Mouse (Mus musculus) midbrain, embryonic 13.5 days (tissue): ENCODE results near the gene Lgals2. TPM values are rescaled to one million over a fixed set of nuclear protein-coding genes. Genes with fewer than 3 reads are reported as not detected.

Source experiments
- ATAC-seq: fragments of 200-750 bp; cut with Nextera tagmentation; 2 replicates; pipeline ENCODE4 v1.8.0; 2017; ENCODE audit warnings: mild to moderate bottlenecking, moderate TSS enrichment, moderate library complexity
- H3K27ac ChIP-seq: fragments of 300-500 bp; sonication (generic); 2 replicates; pipeline ENCODE4 v1.5.1; 2015; ENCODE audit warnings: inconsistent platforms, mild to moderate bottlenecking, moderate library complexity
- H3K27me3 ChIP-seq: fragments of 300-500 bp; sonication (generic); 2 replicates; pipeline ENCODE4 v1.6.1; 2015; ENCODE audit warnings: mild to moderate bottlenecking, inconsistent platforms
- H3K36me3 ChIP-seq: fragments of 300-500 bp; sonication (generic); 2 replicates; pipeline ENCODE4 v1.6.1; 2015; ENCODE audit warnings: mild to moderate bottlenecking, inconsistent platforms
- H3K4me1 ChIP-seq: fragments of 300-500 bp; sonication (generic); replicated peaks from 2 replicates; pipeline ENCODE4 v1.6.1; 2015; ENCODE audit warnings: inconsistent platforms
- H3K4me2 ChIP-seq: fragments of 300-500 bp; sonication (generic); replicated peaks from 2 replicates; pipeline ENCODE4 v1.6.1; 2015; ENCODE audit warnings: moderate library complexity, mild to moderate bottlenecking, inconsistent platforms
- H3K4me3 ChIP-seq: fragments of 300-500 bp; sonication (generic); replicated peaks from 2 replicates; pipeline ENCODE4 v1.5.1; 2015; ENCODE audit warnings: mild to moderate bottlenecking, inconsistent platforms
- H3K9ac ChIP-seq: fragments of 300-500 bp; sonication (generic); replicated peaks from 2 replicates; pipeline ENCODE4 v1.6.1; 2015; ENCODE audit warnings: mild to moderate bottlenecking, inconsistent platforms
- H3K9me3 ChIP-seq: fragments of 300-500 bp; sonication (generic); 2 replicates; pipeline ENCODE4 v1.6.1; 2016; ENCODE audit warnings: mild to moderate bottlenecking, inconsistent platforms
- WGBS: fragments of 180-500 bp; shearing (Covaris S2); methylation state at CpG from one replicate; pipeline ENCODE4 v1.1.7; 2015; 5-methylcytosine and 5-hydroxymethylcytosine counted together
- polyA plus RNA-seq: library from polyadenylated mRNA; unstranded; fragments of >200 nt; fragmentation: Nextera tagmentation; extraction: Ambion mirVana; gene quantifications from 2 replicates; pipeline ENCODE4 v1.2.1, GENCODE M21; 2015

The Lgals2 gene
- polyA plus RNA-seq, 1 experiment from 2014 or later = not detected

DNA sequence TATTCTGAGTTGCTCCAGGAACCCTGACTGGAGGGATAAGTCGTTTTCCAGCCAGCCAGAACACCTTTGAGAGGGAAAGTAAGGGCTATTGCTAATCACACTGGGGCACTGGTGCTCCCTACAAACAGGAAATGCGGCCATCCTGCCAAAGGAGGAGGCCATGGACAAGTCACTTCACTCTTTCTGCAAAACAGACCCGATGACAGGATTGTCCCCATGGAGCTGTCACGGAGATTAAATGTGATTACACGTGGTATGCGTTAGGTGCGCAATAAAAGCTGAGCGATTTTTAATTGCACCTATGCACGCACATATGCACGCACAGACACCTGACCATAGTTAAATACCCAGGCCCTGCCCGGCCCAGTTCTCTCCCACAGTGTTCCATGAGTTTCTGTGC lies 14.6 kb downstream of the Lgals2 start:
- H3K36me3 ChIP-seq = no peaks in the 10 kb centered on the region
- H3K4me3 ChIP-seq = no peak overlapping the region
- WGBS = 52% methylated on average over 11 of the region's 11 CpGs
- no peak for ATAC-seq
- no peak overlapping the region for H3K4me2 ChIP-seq
- no peaks in the 10 kb centered on the region for H3K9me3 ChIP-seq
- H3K27me3 ChIP-seq = peaks cover 47% of the 10 kb centered on the region
- no peak overlapping the region for H3K27ac ChIP-seq
- peaks cover 59% of the 10 kb centered on the region for H3K4me1 ChIP-seq
- H3K9ac ChIP-seq = 0 out of 2 replicates have a peak overlapping the region, but pooled peaks have one; percentile 19

DNA sequence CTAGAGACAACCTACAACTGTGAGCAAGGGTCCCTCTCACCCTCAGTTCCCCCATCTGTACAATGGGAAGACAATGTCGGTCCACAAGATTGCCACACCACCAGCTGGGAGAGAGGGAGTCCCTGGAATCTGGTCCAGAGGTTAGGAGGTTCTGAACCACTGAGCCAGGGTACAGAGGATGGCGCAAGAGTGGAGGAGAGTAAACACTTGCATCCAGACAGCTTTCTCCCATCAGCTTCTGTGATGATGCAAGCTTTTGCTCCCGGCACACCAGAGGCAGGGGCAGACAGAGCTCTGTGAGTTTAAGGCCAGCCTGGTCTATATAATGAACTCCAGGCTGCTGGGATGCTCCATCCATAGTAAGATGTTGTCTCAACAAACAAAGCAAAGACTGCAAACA lies 15.1 kb downstream of the Lgals2 start:
- Histone ChIP-seq H3K27ac (no peak overlapping the region), H3K9me3 (no peaks in the 10 kb centered on the region), H3K9ac (0 out of 2 replicates have a peak overlapping the region, but pooled peaks have one; percentile 19), H3K4me1 (peaks cover 64% of the 10 kb centered on the region), H3K27me3 (peaks cover 47% of the 10 kb centered on the region), H3K4me3 (no peak overlapping the region), H3K4me2 (no peak overlapping the region), H3K36me3 (no peaks in the 10 kb centered on the region)
- ATAC-seq = no peak
- 51% methylated on average over 3 of the region's 3 CpGs for WGBS

DNA sequence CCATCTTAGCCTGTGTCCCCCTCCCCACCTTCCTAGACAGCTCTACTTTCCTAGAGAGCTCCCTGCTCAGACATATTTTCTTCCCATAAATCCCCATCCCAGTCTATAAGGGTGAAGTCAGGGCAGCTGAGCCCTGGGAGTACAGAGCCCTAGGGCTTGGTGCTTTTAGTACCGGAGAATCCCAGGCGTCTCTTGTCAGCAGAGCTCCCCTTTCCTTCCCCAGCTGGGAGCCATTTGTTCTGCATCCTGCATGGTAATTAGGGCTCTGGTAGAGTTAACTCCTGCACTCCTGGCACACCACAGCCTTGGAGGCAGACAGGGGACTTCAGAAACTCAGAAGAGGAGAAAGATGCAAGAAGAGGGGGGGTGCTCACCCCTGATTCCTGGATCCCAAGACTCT lies 15.6 kb downstream of the Lgals2 start:
- ATAC-seq = peak; percentile 49; the same call in 1 of the 2 replicates
- Histone ChIP-seq H3K4me3 (no peak overlapping the region), H3K4me2 (0 out of 2 replicates have a peak overlapping the region, but pooled peaks have one; percentile 11), H3K36me3 (no peaks in the 10 kb centered on the region), H3K9me3 (no peaks in the 10 kb centered on the region), H3K4me1 (peaks cover 67% of the 10 kb centered on the region), H3K27ac (peak overlapping the region; percentile 55), H3K9ac (no peak overlapping the region), H3K27me3 (peaks cover 45% of the 10 kb centered on the region)
- 0% methylated on average over 2 of the region's 2 CpGs for WGBS

DNA sequence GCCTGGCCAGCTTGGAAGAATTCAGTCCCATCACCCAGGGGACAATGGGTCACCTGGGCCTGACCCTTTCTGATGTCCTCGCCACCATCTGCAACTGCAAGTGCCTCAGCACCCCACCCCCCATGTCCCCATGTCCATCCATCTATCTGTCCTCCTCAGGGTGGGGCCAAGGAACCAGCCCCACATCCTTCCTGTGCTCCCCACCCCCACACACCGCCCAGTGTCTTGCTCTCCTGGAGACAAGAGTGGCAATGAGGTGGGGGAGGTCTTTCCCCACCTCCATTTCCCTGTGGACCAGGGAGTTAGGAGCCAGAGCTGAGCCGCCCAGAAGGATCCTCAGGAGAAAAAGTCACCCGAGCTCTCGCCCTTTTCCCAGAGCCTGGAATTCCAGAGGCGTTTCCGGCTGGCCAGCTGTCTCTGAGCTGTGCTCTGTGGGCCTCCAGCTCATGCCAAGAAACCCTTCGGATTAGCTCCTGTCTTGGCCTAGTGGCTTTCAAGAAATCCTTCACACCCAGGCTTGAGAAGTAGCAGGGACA lies 19.2 kb downstream of the Lgals2 start:
- Histone ChIP-seq H3K4me2 (no peak overlapping the region), H3K9ac (0 out of 2 replicates have a peak overlapping the region, but pooled peaks have one; percentile 36), H3K36me3 (no peaks in the 10 kb centered on the region), H3K9me3 (no peaks in the 10 kb centered on the region), H3K27ac (no peak overlapping the region), H3K4me3 (no peak overlapping the region), H3K27me3 (peaks cover 9% of the 10 kb centered on the region), H3K4me1 (peaks cover 53% of the 10 kb centered on the region)
- ATAC-seq = no peak
- 38% methylated on average over 8 of the region's 8 CpGs for WGBS

DNA sequence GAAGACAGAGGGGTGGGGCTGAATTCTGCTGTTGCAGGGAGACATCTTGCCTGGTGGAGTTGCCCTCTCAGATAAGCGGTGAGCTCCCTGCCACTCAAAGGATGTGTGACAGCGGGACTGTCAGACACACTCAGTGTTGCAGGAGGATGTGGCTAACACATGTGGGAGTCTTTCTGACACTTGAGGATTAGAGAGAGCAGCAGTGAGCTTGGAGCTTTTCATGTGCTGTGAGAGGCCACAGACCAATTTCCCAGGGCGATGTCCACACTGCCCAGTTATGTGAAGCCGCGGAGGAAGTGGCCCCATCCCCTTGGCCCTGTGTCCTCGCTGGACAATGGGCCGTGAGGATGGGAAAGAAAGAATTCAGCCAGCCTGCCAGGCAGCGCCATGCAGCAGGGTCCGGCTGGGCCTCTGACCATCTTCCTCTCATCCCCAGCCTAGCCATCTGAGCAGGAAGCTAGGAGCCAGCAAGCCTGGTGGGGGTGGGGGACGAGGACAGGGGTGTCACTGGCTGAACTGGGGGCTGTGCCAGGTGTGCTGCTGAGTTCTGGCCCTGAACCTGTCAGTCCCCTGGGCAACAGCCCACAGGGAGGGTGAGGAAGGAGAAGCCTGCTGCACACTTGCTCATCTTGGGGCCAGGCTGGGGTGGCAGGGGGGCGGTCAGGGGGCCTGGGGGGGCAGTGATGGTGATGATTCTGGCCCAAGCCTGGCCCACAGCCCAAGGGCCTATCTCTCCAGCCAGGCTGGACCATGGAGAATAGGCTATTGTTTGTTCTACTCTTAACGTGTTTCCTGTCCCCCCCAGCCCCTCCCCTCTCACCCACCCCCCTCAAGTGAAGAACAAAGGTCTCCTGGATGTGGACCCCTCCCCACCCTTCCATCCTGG lies 19.9 kb downstream of the Lgals2 start:
- H3K9ac ChIP-seq = peak overlapping the region; percentile 36; the same call in 1 of the 2 replicates
- no peaks in the 10 kb centered on the region for H3K36me3 ChIP-seq
- H3K4me1 ChIP-seq = peaks cover 46% of the 10 kb centered on the region
- H3K27me3 ChIP-seq = peaks cover 2% of the 10 kb centered on the region
- no peaks in the 10 kb centered on the region for H3K9me3 ChIP-seq
- no peak overlapping the region for H3K4me3 ChIP-seq
- ATAC-seq = no peak
- 9% methylated on average over 12 of the region's 12 CpGs for WGBS
- no peak overlapping the region for H3K4me2 ChIP-seq
- peak overlapping the region; percentile 47; the same call in 1 of the 2 replicates for H3K27ac ChIP-seq

DNA sequence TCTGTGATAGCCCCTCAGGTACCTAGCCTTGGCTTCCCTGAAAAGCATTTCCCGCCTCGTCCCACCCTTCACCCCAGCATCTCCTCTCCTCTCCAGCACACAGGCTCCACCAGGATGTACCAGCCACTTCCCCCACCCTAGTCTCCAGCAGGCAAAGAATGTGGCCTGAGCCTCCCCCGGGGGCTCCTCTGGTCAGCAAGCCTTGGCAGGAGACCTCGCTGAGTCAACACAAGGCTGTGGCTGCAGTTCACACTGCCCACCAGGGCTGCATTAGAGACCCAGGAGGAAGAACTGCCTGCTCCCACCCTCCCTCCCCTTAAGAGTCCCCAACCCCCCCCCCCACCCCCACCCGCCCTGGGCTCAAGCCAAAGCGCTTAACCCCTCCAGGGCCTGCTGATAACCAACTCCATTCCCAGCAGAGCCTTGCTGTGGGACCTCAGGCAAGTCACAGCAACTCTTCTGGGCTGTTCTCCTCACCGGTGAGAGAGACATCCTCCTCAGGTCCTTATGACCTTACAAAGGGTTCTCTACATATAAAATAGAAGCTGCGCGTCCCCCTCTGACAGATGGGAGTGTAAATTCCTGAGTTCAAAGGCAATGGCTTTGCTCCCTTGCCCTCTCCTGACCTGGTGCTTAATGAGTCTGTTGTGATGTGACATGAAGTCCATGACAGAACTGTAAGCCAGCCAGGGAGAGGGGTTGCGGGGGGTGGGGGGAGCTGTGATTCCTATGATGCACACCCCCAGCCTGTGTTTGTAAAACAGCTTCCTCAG lies 20.9 kb downstream of the Lgals2 start:
- peaks cover 36% of the 10 kb centered on the region for H3K4me1 ChIP-seq
- no peaks in the 10 kb centered on the region for H3K27me3 ChIP-seq
- no peak overlapping the region for H3K4me3 ChIP-seq
- H3K27ac ChIP-seq = 0 out of 2 replicates have a peak overlapping the region, but pooled peaks have one; percentile 39
- no peak overlapping the region for H3K9ac ChIP-seq
- 54% methylated on average over 10 of the region's 10 CpGs for WGBS
- ATAC-seq = no peak
- H3K9me3 ChIP-seq = no peaks in the 10 kb centered on the region
- H3K4me2 ChIP-seq = no peak overlapping the region
- no peaks in the 10 kb centered on the region for H3K36me3 ChIP-seq

DNA sequence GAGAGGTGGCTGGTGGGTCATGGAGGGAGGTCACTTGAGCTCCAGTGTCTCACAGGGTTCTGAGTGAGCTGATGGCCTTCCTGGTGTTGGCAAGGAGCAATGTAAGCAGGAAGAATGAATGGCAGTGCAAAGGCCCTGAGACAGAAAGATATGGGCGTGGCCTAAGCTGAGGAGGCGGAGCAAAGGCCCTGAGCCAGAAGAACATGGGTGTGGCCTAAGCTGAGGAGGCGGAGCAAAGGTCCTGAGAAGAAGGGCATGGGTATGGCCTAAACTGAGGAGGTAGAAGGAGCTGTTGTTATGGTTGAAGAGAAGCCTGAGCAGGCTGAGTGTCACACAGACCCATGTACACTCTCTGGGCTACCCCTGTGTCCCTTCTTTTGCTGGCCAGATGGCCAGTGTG lies 21.7 kb downstream of the Lgals2 start:
- H3K4me2 ChIP-seq = no peak overlapping the region

DNA sequence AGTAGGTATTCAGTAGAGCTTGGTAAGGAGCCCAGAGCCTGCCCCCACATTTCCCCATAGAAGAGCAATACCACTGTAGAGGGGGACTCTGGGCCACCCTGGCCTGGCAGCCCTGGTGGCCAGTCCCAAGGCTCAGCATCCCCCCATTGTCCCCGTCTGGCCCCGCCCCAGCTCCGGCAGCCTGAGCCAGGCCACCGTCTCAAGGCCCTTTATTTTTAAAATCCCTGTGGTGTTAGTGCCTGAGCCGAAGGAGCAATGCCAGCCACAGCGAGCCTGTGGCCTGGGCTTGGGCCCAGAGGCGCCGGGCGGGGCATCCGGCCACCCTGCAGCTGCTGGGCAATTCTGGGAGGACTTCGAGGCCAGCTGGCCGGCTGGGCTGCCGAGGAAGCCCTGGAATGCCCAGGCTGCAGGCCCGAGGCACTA lies 22.6 kb downstream of the Lgals2 start:
- Histone ChIP-seq H3K27me3 (peaks cover 2% of the 10 kb centered on the region), H3K4me1 (peaks cover 44% of the 10 kb centered on the region), H3K27ac (peak overlapping the region; percentile 77), H3K9ac (peak overlapping the region; percentile 44; the same call in 1 of the 2 replicates), H3K9me3 (no peaks in the 10 kb centered on the region), H3K4me3 (no peak overlapping the region), H3K4me2 (no peak overlapping the region), H3K36me3 (no peaks in the 10 kb centered on the region)
- peak; percentile 67 for ATAC-seq
- 3% methylated on average over 14 of the region's 14 CpGs for WGBS

More for the DNA sequence above, 21.7 kb downstream of the Lgals2 start:
- Histone ChIP-seq H3K4me3 (no peak overlapping the region), H3K4me1 (peaks cover 35% of the 10 kb centered on the region), H3K9ac (no peak overlapping the region), H3K36me3 (no peaks in the 10 kb centered on the region), H3K27me3 (no peaks in the 10 kb centered on the region), H3K27ac (no peak overlapping the region; the same call in 1 of the 2 replicates), H3K9me3 (no peaks in the 10 kb centered on the region)
- 0 out of 2 replicates have a peak, but pooled peaks have one; percentile 43 for ATAC-seq
- WGBS = 94% methylated on average over 3 of the region's 3 CpGs

DNA sequence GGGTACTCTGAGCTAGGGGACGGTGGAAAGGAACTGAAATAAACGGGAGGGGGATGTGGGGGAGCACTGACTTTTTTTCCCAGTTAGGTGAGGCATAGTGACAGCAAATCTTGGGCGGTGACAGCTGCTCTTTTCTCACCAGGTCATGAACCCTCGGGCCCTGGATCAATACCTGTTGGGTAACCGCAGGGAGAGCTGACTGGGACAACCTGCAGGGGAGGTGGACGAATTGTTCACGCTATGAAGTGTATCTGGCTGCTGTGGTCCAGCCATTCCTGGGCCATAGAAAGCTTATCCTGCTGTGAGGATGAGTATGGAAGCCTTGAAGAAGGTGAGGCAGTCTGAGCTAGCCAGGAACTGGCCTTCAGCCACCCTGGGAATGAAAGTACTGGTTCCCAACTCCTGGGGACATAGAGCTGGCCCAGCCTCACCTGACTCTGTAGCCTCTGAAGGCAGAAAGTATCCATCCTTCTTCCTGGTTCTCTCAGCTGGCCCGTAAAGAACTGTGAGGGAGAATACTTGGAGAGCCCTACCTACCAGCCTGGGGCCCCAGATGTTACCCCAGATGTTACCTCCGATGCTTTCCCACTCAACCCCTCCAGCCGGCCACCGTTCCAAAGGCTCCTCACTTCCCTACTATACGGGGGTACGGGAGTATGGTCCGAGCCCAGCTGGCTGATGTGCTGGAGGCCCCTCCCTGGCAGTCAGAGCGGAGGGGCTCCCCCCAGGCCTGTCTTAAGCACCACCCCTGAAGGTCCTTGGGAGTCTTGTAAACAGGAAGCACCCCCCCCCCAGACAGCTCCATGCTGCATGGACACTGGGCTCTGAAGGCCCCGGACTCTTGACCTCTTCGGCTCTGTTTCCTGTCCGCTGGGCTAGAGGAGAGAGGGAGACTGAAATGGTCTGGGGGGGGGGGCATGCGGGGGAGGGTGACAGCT lies 23.3 kb downstream of the Lgals2 start:
- Histone ChIP-seq H3K9me3 (no peaks in the 10 kb centered on the region), H3K4me2 (no peak overlapping the region), H3K9ac (no peak overlapping the region), H3K4me3 (no peak overlapping the region), H3K36me3 (no peaks in the 10 kb centered on the region), H3K27me3 (peaks cover 8% of the 10 kb centered on the region), H3K4me1 (peaks cover 44% of the 10 kb centered on the region), H3K27ac (peak overlapping the region; percentile 77; the same call in 1 of the 2 replicates)
- ATAC-seq = peak; percentile 32
- whole genome bisulfite sequencing = 61% methylated on average over 19 of the region's 19 CpGs

DNA sequence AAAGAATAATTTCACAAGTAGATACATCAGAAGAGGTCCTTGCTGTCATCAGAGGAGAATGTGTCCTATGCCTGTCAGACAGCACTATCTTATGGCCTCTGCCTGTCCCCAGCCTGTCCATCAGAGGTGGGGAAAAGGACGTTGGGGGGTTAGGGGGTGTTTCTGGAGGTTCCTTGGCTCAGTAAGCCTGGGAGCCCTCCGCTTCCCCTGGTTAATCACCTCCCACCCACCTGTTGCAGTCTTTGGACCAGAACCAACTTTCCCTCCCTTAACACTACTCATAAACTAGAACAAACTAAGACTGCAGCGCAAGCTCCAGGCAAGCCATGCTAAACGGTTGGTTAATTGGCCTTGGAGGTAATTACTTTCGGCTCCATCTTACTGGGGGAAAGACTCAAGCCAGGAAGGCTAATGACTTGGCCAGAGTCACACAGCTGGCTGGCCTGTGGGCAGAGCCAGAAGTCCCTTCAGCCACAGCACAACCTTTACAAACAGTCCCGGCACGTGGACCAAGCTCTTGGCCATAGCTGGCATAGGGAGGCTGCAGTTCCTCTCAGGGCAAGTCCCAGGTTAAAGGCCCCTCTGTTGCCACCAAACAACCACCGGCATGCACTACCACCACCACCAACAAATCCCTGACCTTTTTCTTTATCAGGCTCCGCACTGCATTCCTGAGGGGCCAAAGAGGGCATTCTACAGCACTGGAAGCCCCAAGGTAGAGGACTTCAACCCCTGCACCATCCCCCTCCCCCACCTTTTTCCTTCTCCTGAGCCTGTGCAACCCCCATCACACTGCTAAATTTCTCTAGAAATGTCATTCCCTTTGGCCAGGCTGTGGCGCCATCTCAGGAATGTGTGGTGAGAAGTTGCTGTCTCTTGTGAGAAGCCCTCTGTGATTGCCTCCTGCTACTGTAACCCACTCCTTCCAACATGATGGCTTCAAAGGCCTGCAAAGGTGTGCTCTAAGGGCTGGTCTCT lies 24.3 kb downstream of the Lgals2 start:
- 82% methylated on average over 10 of the region's 10 CpGs for WGBS
- no peak overlapping the region for H3K4me3 ChIP-seq
- H3K4me2 ChIP-seq = no peak overlapping the region
- no peaks in the 10 kb centered on the region for H3K9me3 ChIP-seq
- H3K9ac ChIP-seq = no peak overlapping the region
- H3K4me1 ChIP-seq = peaks cover 45% of the 10 kb centered on the region
- H3K36me3 ChIP-seq = no peaks in the 10 kb centered on the region
- no peak overlapping the region for H3K27ac ChIP-seq
- no peak for ATAC-seq
- H3K27me3 ChIP-seq = peaks cover 11% of the 10 kb centered on the region
